Mouse (Mus musculus): Measurements from ENCODE around the gene Klhl24. TPM values are rescaled to one million over a fixed set of nuclear protein-coding genes. Genes with fewer than 3 reads are reported as not detected.

Gene Klhl24
- polyA plus RNA-seq, 1 experiment from 2014 or later = 17.3 TPM

DNA sequence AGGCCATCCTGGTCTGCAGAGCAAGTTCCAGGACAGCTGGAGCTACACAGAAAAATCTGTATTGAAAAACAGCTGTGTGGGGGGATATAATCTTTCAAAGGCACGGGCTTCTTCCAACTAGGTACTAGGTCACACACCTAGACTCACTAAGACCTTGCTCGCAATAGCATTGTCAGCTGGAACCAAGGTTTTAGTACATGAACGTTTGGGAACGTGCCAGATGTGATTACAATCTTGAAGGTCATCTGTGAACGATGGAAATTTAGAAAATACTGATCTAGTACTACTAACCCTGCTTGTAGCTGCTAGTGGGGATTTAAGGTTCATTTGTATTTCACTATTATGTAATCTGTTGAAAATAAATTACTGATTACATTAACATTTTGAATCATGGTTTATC, 54.6 kb downstream of the Klhl24 start:
- H3K4me2 ChIP-seq = no peak overlapping the region
- no peak overlapping the region for H3K9ac ChIP-seq
- no peak overlapping the region for H3K27ac ChIP-seq
- H3K4me1 ChIP-seq = no peaks in the 10 kb centered on the region
- WGBS = 48% methylated on average over 5 of the region's 5 CpGs
- no peaks in the 10 kb centered on the region for H3K27me3 ChIP-seq (replicated peaks)
- peaks cover 11% of the 10 kb centered on the region; the same call in 1 of the 2 replicates for H3K36me3 ChIP-seq
- H3K9me3 ChIP-seq = no peaks in the 10 kb centered on the region
- H3K4me3 ChIP-seq (replicated peaks) = no peak overlapping the region
- no peak for ATAC-seq (ENCODE audit: insufficient read depth, low FRiP score, low read depth)

- no peak overlapping the region for H3K4me2 ChIP-seq
- H3K9me3 ChIP-seq = no peaks in the 10 kb centered on the region
- no peaks in the 10 kb centered on the region for H3K4me1 ChIP-seq
- H3K4me3 ChIP-seq (replicated peaks) = no peak overlapping the region
- H3K27me3 ChIP-seq (replicated peaks) = no peaks in the 10 kb centered on the region
- H3K36me3 ChIP-seq = peaks cover 20% of the 10 kb centered on the region; the same call in 1 of the 2 replicates
- no peak for ATAC-seq (ENCODE audit: insufficient read depth, low FRiP score, low read depth)
- 61% methylated on average over 3 of the region's 3 CpGs for WGBS
- H3K9ac ChIP-seq = no peak overlapping the region
- H3K27ac ChIP-seq = no peak overlapping the region
Measured at GRCm38 (mm10) chr16:20153742-20154141, 56.4 kb downstream of the Klhl24 start.

GRCm38 (mm10) chr16:20160130-20160529, 62.8 kb downstream of the Klhl24 start:
- Histone ChIP-seq H3K27ac (no peak overlapping the region), H3K36me3 (peaks cover 64% of the 10 kb centered on the region), H3K9me3 (no peaks in the 10 kb centered on the region), H3K4me2 (no peak overlapping the region), H3K4me1 (no peaks in the 10 kb centered on the region), H3K9ac (no peak overlapping the region), H3K4me3 (replicated peaks) (no peak overlapping the region), H3K27me3 (replicated peaks) (no peaks in the 10 kb centered on the region)
- no peak for ATAC-seq (ENCODE audit: insufficient read depth, low FRiP score, low read depth)
- WGBS = 86% methylated on average over 2 of the region's 2 CpGs

DNA sequence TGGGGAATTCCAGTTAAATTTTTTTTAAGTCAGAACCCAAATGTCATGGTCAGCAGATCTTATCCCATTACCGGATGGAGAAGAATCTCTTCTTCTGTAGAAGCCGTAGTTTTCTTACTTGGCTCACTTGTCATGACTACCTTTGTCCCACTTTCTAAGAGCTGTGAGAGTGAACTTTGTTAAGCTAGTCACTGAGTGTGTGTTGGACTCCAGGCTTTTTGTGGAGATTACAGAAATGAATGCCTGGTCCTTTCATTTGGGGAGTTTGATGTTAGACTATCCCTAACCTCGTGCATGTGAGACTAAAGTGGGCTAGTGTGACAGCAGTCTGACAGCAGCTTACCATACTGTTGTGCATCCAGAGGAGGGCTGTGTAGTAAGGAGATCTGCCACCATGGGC, 71.7 kb downstream of the Klhl24 start:
- H3K4me1 ChIP-seq = no peaks in the 10 kb centered on the region
- H3K9ac ChIP-seq = no peak overlapping the region
- 88% methylated on average over 3 of the region's 3 CpGs for WGBS
- H3K27me3 ChIP-seq (replicated peaks) = no peaks in the 10 kb centered on the region
- H3K9me3 ChIP-seq = no peaks in the 10 kb centered on the region
- peak overlapping the region; percentile 37; the same call in 1 of the 2 replicates for H3K27ac ChIP-seq
- H3K36me3 ChIP-seq = peaks cover 48% of the 10 kb centered on the region
- no peak overlapping the region for H3K4me3 ChIP-seq (replicated peaks)
- ATAC-seq (ENCODE audit: insufficient read depth, low FRiP score, low read depth) = no peak
- no peak overlapping the region for H3K4me2 ChIP-seq

- no peaks in the 10 kb centered on the region for H3K9me3 ChIP-seq
- no peaks in the 10 kb centered on the region for H3K4me1 ChIP-seq
- peak overlapping the region; percentile 37; the same call in 1 of the 2 replicates for H3K27ac ChIP-seq
- no peaks in the 10 kb centered on the region for H3K27me3 ChIP-seq (replicated peaks)
- H3K4me3 ChIP-seq (replicated peaks) = no peak overlapping the region
- no peak overlapping the region for H3K9ac ChIP-seq
- no peak overlapping the region for H3K4me2 ChIP-seq
- peaks cover 46% of the 10 kb centered on the region for H3K36me3 ChIP-seq
- WGBS = 65% methylated on average over 3 of the region's 3 CpGs
- ATAC-seq (ENCODE audit: insufficient read depth, low FRiP score, low read depth) = peak; percentile 80
Measured at GRCm38 (mm10) chr16:20169471-20170106, 72.2 kb downstream of the Klhl24 start.

Other genes starting within 250 kb of the Klhl24 start
- 7.9 and 9.8 TPM in 2 replicates for gene Klhl6, start 114.5 kb upstream of the Klhl24 start, polyA plus RNA-seq (2015; fragmentation: Nextera tagmentation; extraction: Ambion mirVana)
- gene Yeats2, start 43.5 kb downstream of the Klhl24 start, polyA plus RNA-seq (2015; fragmentation: Nextera tagmentation; extraction: Ambion mirVana) = 24.9 and 30.9 TPM in 2 replicates
- 0.71 and 0.82 TPM in 2 replicates for gene Map6d1, start 143.8 kb downstream of the Klhl24 start, polyA plus RNA-seq (2015; fragmentation: Nextera tagmentation; extraction: Ambion mirVana)
- gene Parl, start 204.8 kb downstream of the Klhl24 start, polyA plus RNA-seq (2015; fragmentation: Nextera tagmentation; extraction: Ambion mirVana) = 83.8 and 90.7 TPM in 2 replicates
- not detected in 2 replicates for gene Cyp2ab1, start 227.9 kb downstream of the Klhl24 start, polyA plus RNA-seq (2015; fragmentation: Nextera tagmentation; extraction: Ambion mirVana)

Data from stomach, embryonic 15.5 days (tissue).